Mouse (Mus musculus) liver, adult (tissue): ENCODE measurements around the gene Vps13c.

Experiments
- GATA4 ChIP-seq: IDR thresholded peaks from 2 replicates; pipeline ENCODE4 v1.6.1; 2014; ENCODE audit warnings: mild to moderate bottlenecking, low read length; ENCODE audit not compliant: insufficient replicate concordance

Gene Vps13c

GRCm38 (mm10) chr9:68016255-68016954, 176.2 kb downstream of the Vps13c start:
- no peak for TF ChIP-seq GATA4

GRCm38 (mm10) chr9:68020776-68021365, 180.7 kb downstream of the Vps13c start:
- no peak for TF ChIP-seq GATA4

- no peak for TF ChIP-seq GATA4
Observed at GRCm38 (mm10) chr9:68022311-68023043, 182.3 kb downstream of the Vps13c start.

GRCm38 (mm10) chr9:68028631-68029030, 188.4 kb downstream of the Vps13c start:
- no peak for TF ChIP-seq GATA4

GRCm38 (mm10) chr9:68033771-68034170, 193.6 kb downstream of the Vps13c start:
- TF ChIP-seq GATA4, result no peak
